9 mouse cellular contexts compared by ENCODE assay signal in the genomic region with DNA sequence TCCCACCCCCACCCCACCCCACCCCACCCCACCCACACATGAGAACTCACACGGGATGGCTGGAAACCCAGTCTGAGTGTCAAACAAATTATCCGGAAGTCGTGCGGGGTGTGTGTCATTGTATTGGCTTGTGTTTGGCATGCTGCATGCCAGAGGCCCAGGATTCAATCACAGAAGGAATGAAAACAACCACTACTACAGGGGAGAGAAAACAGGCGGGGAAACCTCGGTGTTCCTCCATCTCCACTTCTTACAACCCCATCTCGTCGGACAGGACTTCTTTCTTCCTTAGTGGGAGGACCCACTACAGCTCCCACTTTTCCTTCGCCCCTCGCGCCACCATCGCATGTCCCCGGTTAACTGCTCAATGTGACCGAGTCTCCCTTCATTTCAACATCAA. TPM values are rescaled to one million over a fixed set of nuclear protein-coding genes. Genes with fewer than 3 reads are reported as not detected.
DNase-seq lines count a peak whose midpoint lies in the region; ATAC-seq lines count a peak whose summit lies in the region.
"Had no signal": no experiment of that assay in that cellular context is flagged by ENCODE, and none has a peak within 500 bp of the region (broad histone marks: within the 10 kb centered on the region; RNA-seq: fewer than 3 reads in every experiment).

No protein-coding gene starts in this region.

- H3K4me2 ChIP-seq in hindbrain, embryonic 12.5 days (replicated peaks), result peak overlapping the region; percentile 87

- no peaks in the 10 kb centered on the region for H3K9me3 ChIP-seq in hindbrain, embryonic 12.5 days (replicated peaks)

- H3K9ac ChIP-seq in hindbrain, embryonic 12.5 days, result peak overlapping the region; percentile 84

- H3K4me1 ChIP-seq in hindbrain, embryonic 12.5 days, result peaks cover 27% of the 10 kb centered on the region

- peak overlapping the region; percentile 96 for H3K27ac ChIP-seq in hindbrain, embryonic 12.5 days

- H3K27me3 ChIP-seq in hindbrain, embryonic 12.5 days, result no peaks in the 10 kb centered on the region

- H3K36me3 ChIP-seq in hindbrain, embryonic 12.5 days, result peaks cover 29% of the 10 kb centered on the region

- no peak for ATAC-seq in hindbrain, embryonic 12.5 days (ENCODE audit: low FRiP score)

- peak overlapping the region; percentile 92 for H3K4me3 ChIP-seq in hindbrain, embryonic 12.5 days

- peak; percentile 40 for DNase-seq in adrenal gland, postnatal 14 days
- no peak for DNase-seq in adrenal gland, postnatal 4 days (ENCODE audit: low spot score in 2 of 2)
- DNase-seq in thymus, postnatal 0 days (ENCODE audit: low spot score), result peak; percentile 40
- no peak for DNase-seq in thymus, postnatal 36 days
- DNase-seq in lung, postnatal 4 days, result peak; percentile 30 to 34
- no peak for DNase-seq in frontal cortex, postnatal 10 days (ENCODE audit: low spot score in 2 of 2)
- DNase-seq in left cerebral cortex, adult 8-10 months (ENCODE audit: low spot score in 2 of 2), result no peak

- under 1% methylated on average over 14 of the region's 14 CpGs for WGBS in hindbrain, embryonic 12.5 days

RNA-seq across cellular contexts. Expression of a gene that starts 0.9 kb away (rescaled TPM):
- total RNA-seq in adrenal gland, postnatal 14 days (2021), result 21.4 and 26.3 TPM in 2 replicates
- 10 to 100 TPM; 41.5 to 45.9 TPM for total RNA-seq in adrenal gland, postnatal 4 days (2021)
- 27.8 and 31.9 TPM in 2 replicates for polyA plus RNA-seq in thymus, postnatal 0 days (2015; fragmentation: Nextera tagmentation; extraction: Ambion mirVana)
- polyA plus RNA-seq in hindbrain, embryonic 12.5 days (2016; fragmentation: Nextera tagmentation; extraction: Ambion mirVana), result 38.4 and 39.2 TPM in 2 replicates
- 10 to 100 TPM; 13.7 to 17.9 (median 14.7) TPM for total RNA-seq in left cerebral cortex, adult 8-10 months (2022)

RNA-seq across cellular contexts. Expression of a gene that starts 17.3 kb away (rescaled TPM):
- total RNA-seq in adrenal gland, postnatal 14 days (2021), result 337 and 342 TPM in 2 replicates
- 100 to 1,000 TPM; 512 to 526 TPM for total RNA-seq in adrenal gland, postnatal 4 days (2021)
- 1,370 and 1,449 TPM in 2 replicates for polyA plus RNA-seq in thymus, postnatal 0 days (2015; fragmentation: Nextera tagmentation; extraction: Ambion mirVana)
- 1,219 and 1,243 TPM in 2 replicates for polyA plus RNA-seq in hindbrain, embryonic 12.5 days (2016; fragmentation: Nextera tagmentation; extraction: Ambion mirVana)
- 100 to 1,000 TPM; 560 to 600 (median 569) TPM for total RNA-seq in left cerebral cortex, adult 8-10 months (2022)

RNA-seq across cellular contexts. Expression of a gene that starts 18.8 kb away (rescaled TPM):
- total RNA-seq in adrenal gland, postnatal 14 days (2021), result 1.9 and 3.5 TPM in 2 replicates
- total RNA-seq in adrenal gland, postnatal 4 days (2021), result 1 to 10 TPM; 2.1 to 2.9 TPM
- 0.78 and 0.85 TPM in 2 replicates for polyA plus RNA-seq in thymus, postnatal 0 days (2015; fragmentation: Nextera tagmentation; extraction: Ambion mirVana)
- 0.84 and 1.1 TPM in 2 replicates for polyA plus RNA-seq in hindbrain, embryonic 12.5 days (2016; fragmentation: Nextera tagmentation; extraction: Ambion mirVana)
- total RNA-seq in left cerebral cortex, adult 8-10 months (2022), result under 1 TPM in 3 of 4 experiments, not detected in 1; 0.12 to 0.39 (median 0.13) TPM

RNA-seq across cellular contexts. Expression of a gene that starts 22.8 kb away (rescaled TPM):
- total RNA-seq in adrenal gland, postnatal 14 days (2021), result 3.0 and 3.6 TPM in 2 replicates
- 1 to 10 TPM; 3.9 to 6.2 TPM for total RNA-seq in adrenal gland, postnatal 4 days (2021)
- polyA plus RNA-seq in thymus, postnatal 0 days (2015; fragmentation: Nextera tagmentation; extraction: Ambion mirVana), result 10.3 and 10.8 TPM in 2 replicates
- polyA plus RNA-seq in hindbrain, embryonic 12.5 days (2016; fragmentation: Nextera tagmentation; extraction: Ambion mirVana), result 22.0 and 27.0 TPM in 2 replicates
- 10 to 100 TPM in 2 of 4 experiments, 1 to 10 TPM in 2; 8.4 to 10.9 (median 10.2) TPM for total RNA-seq in left cerebral cortex, adult 8-10 months (2022)

RNA-seq across cellular contexts. Expression of a gene that starts 36.3 kb away (rescaled TPM):
- total RNA-seq in adrenal gland, postnatal 14 days (2021), result not detected in 2 replicates
- total RNA-seq in adrenal gland, postnatal 4 days (2021), result not detected
- not detected in 2 replicates for polyA plus RNA-seq in thymus, postnatal 0 days (2015; fragmentation: Nextera tagmentation; extraction: Ambion mirVana)
- not detected in 2 replicates for polyA plus RNA-seq in hindbrain, embryonic 12.5 days (2016; fragmentation: Nextera tagmentation; extraction: Ambion mirVana)
- total RNA-seq in left cerebral cortex, adult 8-10 months (2022), result not detected
- total RNA-seq: layer of hippocampus, adult 18-20 months had no signal

Comparison
In these comparisons a context has a peak if more than half of its experiments do, and no peak if none do; other contexts are left out.
1. DNase-seq: peak in adrenal gland, postnatal 14 days (single experiment), thymus, postnatal 0 days (single experiment) and lung, postnatal 4 days (2 of 2); none in adrenal gland, postnatal 4 days (0 of 2), thymus, postnatal 36 days (0 of 2), frontal cortex, postnatal 10 days (0 of 2) and left cerebral cortex, adult 8-10 months (0 of 2).